Mouse (Mus musculus) lung, postnatal 0 days (tissue): ENCODE data around the gene S100a5. TPM values are rescaled to one million over a fixed set of nuclear protein-coding genes. Genes with fewer than 3 reads are reported as not detected.
A peak's percentile ranks its signal among the peaks of the same experiment; 100 is the strongest.

ENCODE experiments used
- ATAC-seq: fragments of 200-750 bp; cut with Nextera tagmentation; 2 replicates; pipeline ENCODE4 v1.8.0; 2017; ENCODE audit warnings: moderate library complexity
- DNase-seq: peaks from one replicate; pipeline ENCODE4 v3.0.0-alpha.2; 2016; ENCODE audit warnings: low spot score
- H3K27ac ChIP-seq: fragments of 300-500 bp; sonication (generic); 2 replicates; pipeline ENCODE4 v1.5.1; 2014; ENCODE audit warnings: antibody characterized with exemption, mild to moderate bottlenecking, low read length, mixed read lengths
- H3K27me3 ChIP-seq: fragments of 300-500 bp; sonication (generic); replicated peaks from 2 replicates; pipeline ENCODE4 v1.6.1; 2014; ENCODE audit warnings: low read length, mixed read lengths; ENCODE audit not compliant: insufficient read depth
- H3K36me3 ChIP-seq: fragments of 300-500 bp; sonication (generic); 2 replicates; pipeline ENCODE4 v1.6.1; 2014; ENCODE audit warnings: low read length, mixed read lengths; ENCODE audit not compliant: insufficient read depth
- H3K4me1 ChIP-seq: fragments of 300-500 bp; sonication (generic); 2 replicates; pipeline ENCODE4 v1.6.1; 2014; ENCODE audit warnings: antibody characterized with exemption, low read depth, low read length, mixed read lengths; ENCODE audit not compliant: insufficient read depth
- H3K4me2 ChIP-seq: fragments of 300-500 bp; sonication (generic); replicated peaks from 2 replicates; pipeline ENCODE4 v1.6.1; 2014; ENCODE audit warnings: low read depth, mild to moderate bottlenecking, low read length, moderate library complexity, mixed read lengths
- H3K4me3 ChIP-seq: fragments of 300-500 bp; sonication (generic); 2 replicates; pipeline ENCODE4 v1.5.1; 2014; ENCODE audit warnings: low read depth, low read length
- H3K9ac ChIP-seq: fragments of 300-500 bp; sonication (generic); replicated peaks from 2 replicates; pipeline ENCODE4 v1.6.1; 2014; ENCODE audit warnings: low read depth, mild to moderate bottlenecking
- H3K9me3 ChIP-seq: fragments of 300-500 bp; sonication (generic); 2 replicates; pipeline ENCODE4 v1.6.1; 2016; ENCODE audit warnings: low read length, mixed read lengths
- CTCF ChIP-seq: IDR thresholded peaks from 2 replicates; pipeline ENCODE4 v1.5.1; 2016; ENCODE audit warnings: antibody characterized with exemption, mild to moderate bottlenecking
- EP300 ChIP-seq: IDR thresholded peaks from 2 replicates; pipeline ENCODE4 v1.6.1; 2016; ENCODE audit warnings: antibody characterized with exemption, mild to moderate bottlenecking, control low read depth
- WGBS: fragments of 180-500 bp; shearing (Covaris S2); extraction: QIAGEN DNeasy Blood & Tissue Kit; methylation state at CpG from one replicate; pipeline ENCODE4 v1.1.7; 2014; 5-methylcytosine and 5-hydroxymethylcytosine counted together
- polyA plus RNA-seq: library from polyadenylated mRNA; unstranded; fragments of >200 nt; fragmentation: Nextera tagmentation; extraction: Ambion mirVana; gene quantifications from 2 replicates; pipeline ENCODE4 v1.2.1, GENCODE M21; 2015

S100a5 gene
- polyA plus RNA-seq, 1 experiment from 2014 or later, result not detected

DNA sequence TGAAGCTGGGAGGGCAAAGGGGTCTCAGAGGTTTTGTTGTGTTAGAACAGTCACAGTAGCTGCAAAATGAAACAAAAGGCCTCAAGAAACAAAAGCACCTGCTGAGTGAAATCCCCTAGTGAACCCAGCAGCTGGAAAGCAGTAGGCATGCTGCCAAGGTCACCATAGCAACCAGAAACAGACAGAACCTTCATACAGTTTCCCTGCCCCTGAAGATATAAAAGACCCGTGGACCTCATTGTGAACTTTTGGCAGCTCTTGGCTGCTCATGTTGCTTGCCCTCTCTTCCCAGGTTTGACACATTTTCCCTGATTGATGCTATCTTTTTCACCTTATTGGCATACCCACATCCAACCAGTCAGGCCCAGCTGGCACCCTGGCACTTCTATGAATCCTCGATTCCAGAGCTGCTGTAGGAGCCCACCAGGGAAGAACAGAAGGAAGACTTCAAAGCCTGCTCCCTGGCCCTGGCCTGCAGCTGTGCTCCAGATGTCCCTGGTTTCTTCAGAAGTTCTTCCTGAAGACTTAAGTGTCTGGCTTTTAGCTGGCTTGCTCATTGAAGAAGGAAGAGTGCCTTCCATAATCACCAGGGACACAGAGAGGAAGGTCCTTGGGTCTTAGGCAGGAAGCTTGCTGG, 15.2 kb downstream of the S100a5 start:
- H3K9me3 ChIP-seq, result no peaks in the 10 kb centered on the region
- peak; percentile 49 for DNase-seq
- 8% methylated on average over 2 of the region's 2 CpGs for WGBS
- H3K9ac ChIP-seq, result no peak overlapping the region
- H3K27ac ChIP-seq, result no peak overlapping the region
- H3K4me1 ChIP-seq, result no peaks in the 10 kb centered on the region
- TF ChIP-seq EP300, result no peak
- TF ChIP-seq CTCF, result no peak
- no peak overlapping the region for H3K4me2 ChIP-seq
- no peak overlapping the region for H3K4me3 ChIP-seq
- ATAC-seq, result no peak
- no peaks in the 10 kb centered on the region for H3K27me3 ChIP-seq
- no peaks in the 10 kb centered on the region for H3K36me3 ChIP-seq

DNA sequence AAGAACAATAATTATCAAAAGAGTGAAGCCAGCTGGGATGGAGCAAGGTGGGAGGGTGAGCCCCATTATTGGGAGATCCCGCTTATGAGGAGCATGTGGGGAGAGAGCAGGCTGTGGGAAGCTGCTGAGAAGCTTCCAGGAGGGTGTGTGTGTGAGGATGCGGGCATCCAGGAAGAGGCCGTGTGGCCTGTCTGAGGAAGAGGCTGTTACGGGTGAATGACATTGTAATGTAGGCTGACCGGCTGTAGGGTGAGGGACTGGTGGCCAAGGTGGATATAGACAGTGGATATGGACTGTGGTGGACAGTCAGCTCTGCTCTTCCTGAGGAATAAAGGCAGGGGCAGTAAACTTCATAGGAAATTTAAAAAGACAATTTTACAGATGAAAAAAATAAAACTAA, 17.2 kb downstream of the S100a5 start:
- TF ChIP-seq EP300, result no peak
- no peak for TF ChIP-seq CTCF
- H3K27ac ChIP-seq, result no peak overlapping the region
- H3K36me3 ChIP-seq, result no peaks in the 10 kb centered on the region
- no peak overlapping the region for H3K4me2 ChIP-seq
- no peaks in the 10 kb centered on the region for H3K4me1 ChIP-seq
- no peaks in the 10 kb centered on the region for H3K27me3 ChIP-seq
- no peak for DNase-seq
- no peak for ATAC-seq
- no peak overlapping the region for H3K9ac ChIP-seq
- 74% methylated on average over 5 of the region's 5 CpGs for WGBS
- no peaks in the 10 kb centered on the region for H3K9me3 ChIP-seq
- H3K4me3 ChIP-seq, result no peak overlapping the region

DNA sequence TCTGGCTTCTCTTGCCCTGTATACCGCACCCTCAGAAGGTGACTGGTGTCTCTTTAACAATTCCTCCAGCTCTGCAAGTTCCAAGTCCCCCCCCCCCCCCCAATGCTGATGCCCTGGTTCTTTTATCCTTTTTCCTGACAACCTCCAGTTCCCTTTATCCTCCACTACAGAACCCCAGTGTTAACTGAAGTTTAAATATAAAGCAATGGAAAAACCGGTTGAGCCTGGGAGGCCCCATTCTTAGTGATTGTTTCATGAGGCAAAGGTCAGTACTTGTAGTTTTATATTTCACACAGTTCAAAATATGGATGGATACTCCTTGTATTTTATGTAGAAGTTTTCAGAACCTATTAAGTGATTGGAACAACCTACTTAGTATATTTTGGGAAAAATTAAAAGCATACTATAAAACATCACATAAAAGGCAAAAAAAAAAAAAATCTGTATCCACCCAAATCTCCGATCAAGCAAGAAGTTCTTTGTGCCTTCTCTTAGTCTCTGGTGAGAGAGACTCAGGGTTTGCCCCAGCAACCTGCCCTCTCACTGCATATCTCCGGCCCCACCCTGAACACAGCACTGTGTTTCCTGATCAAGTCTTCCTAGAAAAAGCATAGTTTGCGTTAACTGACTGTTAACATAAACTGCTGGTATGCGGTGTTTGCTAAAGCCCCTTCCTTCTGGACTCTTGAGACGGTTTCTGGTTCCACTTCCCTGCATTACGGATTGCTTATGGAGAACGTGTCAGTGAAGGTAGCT, 18.1 kb downstream of the S100a5 start:
- 26% methylated on average over 9 of the region's 9 CpGs for WGBS
- TF ChIP-seq CTCF (no peak), EP300 (no peak)
- no peak overlapping the region for H3K4me2 ChIP-seq
- no peaks in the 10 kb centered on the region for H3K27me3 ChIP-seq
- ATAC-seq (no peak), DNase-seq (peak; percentile 42)
- H3K36me3 ChIP-seq, result no peaks in the 10 kb centered on the region
- no peak overlapping the region for H3K9ac ChIP-seq
- H3K27ac ChIP-seq, result no peak overlapping the region
- H3K4me3 ChIP-seq, result no peak overlapping the region
- H3K4me1 ChIP-seq, result no peaks in the 10 kb centered on the region
- H3K9me3 ChIP-seq, result no peaks in the 10 kb centered on the region

DNA sequence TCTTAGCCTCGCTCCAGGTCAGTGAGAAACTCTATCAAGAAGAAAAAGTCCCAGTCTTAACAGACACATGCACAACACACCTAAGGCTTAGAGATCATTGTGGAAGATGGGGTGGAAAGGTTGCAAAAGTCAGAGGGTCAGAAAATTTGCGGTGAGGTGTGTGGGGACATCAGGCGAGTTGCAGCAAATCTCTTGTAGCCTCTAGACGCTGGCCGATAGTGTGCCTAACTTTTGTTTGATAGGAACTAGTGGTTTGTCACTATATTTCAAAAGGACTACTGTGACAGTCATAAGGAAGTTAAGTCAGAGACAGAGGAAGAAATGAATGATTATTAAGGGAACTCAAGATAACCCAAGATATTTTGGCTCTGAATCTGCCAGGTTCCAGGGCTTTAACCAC, 19.0 kb downstream of the S100a5 start:
- Histone ChIP-seq H3K4me2 (no peak overlapping the region), H3K4me3 (no peak overlapping the region), H3K36me3 (no peaks in the 10 kb centered on the region), H3K4me1 (no peaks in the 10 kb centered on the region), H3K9ac (no peak overlapping the region), H3K27ac (no peak overlapping the region), H3K9me3 (no peaks in the 10 kb centered on the region), H3K27me3 (no peaks in the 10 kb centered on the region)
- DNase-seq, result no peak
- 84% methylated on average over 5 of the region's 5 CpGs for WGBS
- ATAC-seq, result no peak
- TF ChIP-seq EP300, result no peak
- TF ChIP-seq CTCF, result no peak

DNA sequence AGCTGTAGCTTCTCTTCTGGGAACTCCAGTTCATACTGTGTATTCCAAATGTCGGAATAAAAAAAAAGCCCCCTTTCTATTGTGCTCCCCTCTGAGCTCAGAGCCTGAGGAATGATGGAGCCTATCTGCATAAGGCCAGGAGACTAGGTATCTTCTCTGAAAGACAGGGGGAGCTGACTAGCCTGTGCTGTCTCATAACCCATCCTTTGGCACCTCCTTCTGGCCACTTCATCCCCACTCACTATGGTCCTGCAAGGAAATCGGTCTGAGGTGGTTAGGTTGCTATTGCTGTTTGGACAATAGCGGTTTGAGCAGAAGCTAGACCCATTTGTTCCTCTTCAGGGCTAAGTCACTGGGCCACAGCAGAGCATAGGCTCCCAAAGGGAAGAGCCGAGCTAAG, 19.5 kb downstream of the S100a5 start:
- ATAC-seq (0 out of 2 replicates have a peak, but pooled peaks have one; percentile 37), DNase-seq (peak; percentile 39)
- TF ChIP-seq CTCF, result peak; percentile 75
- TF ChIP-seq EP300, result no peak
- Histone ChIP-seq H3K27me3 (no peaks in the 10 kb centered on the region), H3K4me2 (no peak overlapping the region), H3K9ac (no peak overlapping the region), H3K36me3 (no peaks in the 10 kb centered on the region), H3K27ac (no peak overlapping the region), H3K4me1 (no peaks in the 10 kb centered on the region), H3K4me3 (no peak overlapping the region), H3K9me3 (no peaks in the 10 kb centered on the region)
- WGBS, result 74% methylated on average over 4 of the region's 4 CpGs

DNA sequence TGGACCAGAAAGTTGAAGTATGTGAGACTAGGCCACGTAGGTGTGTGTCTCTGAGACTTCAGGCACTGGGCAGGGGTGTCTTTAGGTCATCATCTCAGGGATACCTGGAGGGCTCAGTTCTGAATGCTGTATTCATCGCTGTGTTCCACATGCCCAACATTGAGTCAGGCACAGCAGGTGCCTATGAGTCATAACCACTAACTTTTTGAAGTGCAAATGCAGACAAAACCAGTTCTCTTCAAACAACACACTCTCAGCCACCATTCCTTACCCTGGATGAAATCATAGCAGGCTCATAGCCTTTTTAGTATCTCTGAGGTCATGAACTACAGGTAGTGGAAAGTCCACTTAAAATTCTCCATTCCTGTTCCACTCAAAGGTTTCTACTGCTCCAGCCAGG, 21.0 kb downstream of the S100a5 start:
- no peaks in the 10 kb centered on the region for H3K9me3 ChIP-seq
- H3K36me3 ChIP-seq, result no peaks in the 10 kb centered on the region
- ATAC-seq (peak; percentile 83), DNase-seq (peak; percentile 76)
- 63% methylated on average over 2 of the region's 2 CpGs for WGBS
- no peak overlapping the region for H3K9ac ChIP-seq
- no peaks in the 10 kb centered on the region for H3K4me1 ChIP-seq
- no peak overlapping the region for H3K4me3 ChIP-seq
- no peak for TF ChIP-seq EP300
- no peak for TF ChIP-seq CTCF
- no peaks in the 10 kb centered on the region for H3K27me3 ChIP-seq
- H3K27ac ChIP-seq, result no peak overlapping the region
- no peak overlapping the region for H3K4me2 ChIP-seq
